Mouse (Mus musculus) ES-Bruce4 (cell line): ENCODE measurements around the gene Iqca.

Experiments used
- CTCF ChIP-seq: IDR thresholded peaks from one replicate; pipeline ENCODE4 v1.8.1; 2011; ENCODE audit warnings: low read depth, low read length
- POLR2A ChIP-seq: IDR thresholded peaks from one replicate; pipeline ENCODE4 v1.8.1; 2011; ENCODE audit warnings: low read length; ENCODE audit not compliant: insufficient read depth

DNA sequence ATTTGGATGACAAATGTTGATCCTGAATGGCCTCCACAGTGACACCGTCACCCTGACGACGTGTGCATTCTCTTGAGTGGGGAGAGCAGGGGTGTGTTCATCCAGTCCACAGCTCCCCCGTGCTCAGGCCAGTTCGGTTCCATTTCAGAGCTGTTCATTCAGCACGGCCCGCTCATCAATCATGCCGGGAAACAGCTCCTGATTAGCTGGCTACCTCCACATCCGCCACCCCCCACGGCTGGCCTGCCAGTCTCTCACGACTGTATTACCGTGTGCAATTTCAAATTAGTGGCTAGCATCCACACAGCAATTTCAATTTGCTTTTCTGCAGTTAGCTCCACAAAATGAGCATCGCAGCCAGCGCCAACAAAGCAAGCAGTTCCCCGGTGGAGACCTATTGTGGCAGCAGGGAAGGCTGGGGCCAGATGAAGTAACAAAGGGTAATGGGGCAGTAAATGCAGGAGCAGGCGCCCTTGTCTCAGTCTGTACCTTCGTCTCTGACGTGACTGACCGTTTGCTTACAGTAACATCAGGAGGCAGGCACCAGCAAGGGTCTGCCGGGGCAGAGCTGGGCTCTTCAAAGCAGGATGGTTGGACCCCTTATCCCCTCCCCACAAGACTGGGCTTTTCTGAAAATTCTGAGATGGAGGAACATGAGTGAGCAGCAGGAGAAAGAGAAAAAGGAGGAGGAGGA is 103.0 kb downstream of the Iqca start:
- TF ChIP-seq POLR2A, result no peak
- TF ChIP-seq CTCF, result no peak
